Mouse (Mus musculus): ENCODE results near the gene Slc22a20.

The Slc22a20 gene

GRCm38 (mm10) chr19:5922963-5923362 lies 63.0 kb downstream of the Slc22a20 start:
- DNase-seq: no peak

- DNase-seq: no peak
Measured at GRCm38 (mm10) chr19:5922119-5922942, 63.6 kb downstream of the Slc22a20 start.

DNA sequence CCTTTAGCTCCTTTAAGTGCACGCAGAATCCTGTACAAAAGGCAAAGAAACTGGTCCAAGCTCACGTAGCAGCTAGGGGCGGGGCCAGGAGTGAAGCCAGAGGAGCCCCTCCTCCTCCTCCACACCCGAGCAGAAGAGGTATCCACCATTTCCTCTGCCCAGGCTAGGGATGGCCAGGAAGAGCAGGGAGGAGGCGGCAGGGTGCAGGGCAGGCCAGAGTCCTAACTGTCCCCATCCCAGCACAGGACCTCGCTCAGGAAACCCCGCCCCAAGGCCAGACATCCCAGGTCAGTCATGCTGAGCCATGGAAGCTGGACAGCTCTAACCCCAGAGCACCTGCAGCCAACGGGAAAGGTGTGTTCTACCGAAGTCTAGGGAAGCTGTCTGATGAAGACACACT lies 64.2 kb downstream of the Slc22a20 start:
- DNase-seq: no peak

Measured in kidney, adult 9 months (tissue).